Mouse (Mus musculus) liver, postnatal 0 days (tissue): Measurements from ENCODE around the gene Fam168a.

Experiments used
- CTCF ChIP-seq: sonication (generic); IDR thresholded peaks from 2 replicates; pipeline ENCODE4 v1.5.1; 2016; ENCODE audit warnings: antibody characterized with exemption, low read depth
- EP300 ChIP-seq: IDR thresholded peaks from 2 replicates; pipeline ENCODE4 v1.6.1; 2016; ENCODE audit warnings: antibody characterized with exemption, low read depth, mild to moderate bottlenecking

GRCm38 (mm10) chr7:100768009-100768408 lies 61.6 kb downstream of the Fam168a start:
- TF ChIP-seq CTCF (no peak), EP300 (no peak)
